Mouse (Mus musculus): Measurements from ENCODE around the gene Gm8369.

DNA sequence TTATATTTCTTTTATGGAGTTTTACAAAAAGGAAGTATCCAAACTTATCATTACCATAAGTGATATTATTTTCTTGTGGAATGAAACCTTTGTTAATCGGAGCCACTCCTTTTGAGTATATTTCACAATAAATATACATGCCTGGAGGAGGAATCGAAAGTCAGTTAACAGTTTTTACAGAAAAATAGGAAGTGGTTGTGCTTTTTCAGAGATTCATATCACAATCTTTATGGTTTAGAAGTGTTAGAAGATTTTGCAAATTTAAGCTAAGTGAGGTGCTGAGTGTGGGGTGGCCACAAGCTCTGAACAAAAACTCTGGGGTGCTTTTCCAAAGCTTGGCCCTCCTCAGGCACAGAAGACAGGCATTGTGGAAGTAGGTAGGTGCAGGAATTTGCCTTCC lies 38.5 kb upstream of the Gm8369 start:
- TF ChIP-seq GATA1 (IDR thresholded peaks at IDR 0.05; ENCODE audit: low read depth, low read length) (no peak), EP300 (IDR thresholded peaks at IDR 0.05; ENCODE audit: low read depth in 1 of 2, low read length in 2 of 2) (no peak), TCF12 (IDR thresholded peaks at IDR 0.05; ENCODE audit: low read depth, low read length) (no peak), MAX (IDR thresholded peaks at IDR 0.05; ENCODE audit: low read length) (no peak), E2F4 (IDR thresholded peaks at IDR 0.05; ENCODE audit: borderline replicate concordance, low read depth, low read length) (no peak)
